Mouse (Mus musculus): ENCODE measurements around the gene Scin. TPM values are rescaled to one million over a fixed set of nuclear protein-coding genes. Genes with fewer than 3 reads are reported as not detected.

Gene Scin
- polyA plus RNA-seq, 1 experiment from 2014 or later = 0.59 TPM

GRCm38 (mm10) chr12:40016648-40017460 lies 117.2 kb downstream of the Scin start:
- Histone ChIP-seq H3K4me3 (peak overlapping the region; percentile 34), H3K27ac (replicated peaks) (peak overlapping the region; percentile 49), H3K4me1 (replicated peaks) (peaks cover 21% of the 10 kb centered on the region), H3K36me3 (no peaks in the 10 kb centered on the region), H3K9me3 (no peaks in the 10 kb centered on the region), H3K27me3 (no peaks in the 10 kb centered on the region), H3K4me2 (peak overlapping the region; percentile 61), H3K9ac (peak overlapping the region; percentile 67)
- 11% methylated on average over 19 of the region's 19 CpGs for WGBS
- ATAC-seq (ENCODE audit: low read depth) = peak; percentile 77

DNA sequence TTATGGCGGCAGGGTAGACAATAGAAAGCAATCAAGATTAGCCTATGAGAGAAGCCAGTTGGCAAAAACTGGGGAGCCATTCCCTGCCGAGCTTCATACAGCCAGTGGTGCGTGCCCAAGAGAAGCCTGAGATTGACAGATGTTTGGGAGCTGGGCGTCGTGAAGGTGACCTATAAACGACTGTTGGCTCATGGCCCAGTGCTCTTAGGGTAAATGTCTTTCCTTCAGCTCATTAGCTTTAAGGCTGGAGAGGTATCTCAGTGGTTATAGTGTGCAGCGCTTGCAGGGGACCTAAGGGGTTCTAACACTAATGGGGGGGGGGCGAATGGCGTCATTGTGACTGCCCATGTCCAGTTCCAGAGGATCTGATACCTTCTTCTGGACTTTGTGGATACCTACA lies 118.0 kb downstream of the Scin start:
- Histone ChIP-seq H3K9ac (no peak overlapping the region), H3K4me1 (replicated peaks) (peaks cover 21% of the 10 kb centered on the region), H3K4me2 (no peak overlapping the region), H3K27me3 (no peaks in the 10 kb centered on the region), H3K9me3 (no peaks in the 10 kb centered on the region), H3K4me3 (no peak overlapping the region), H3K27ac (replicated peaks) (peak overlapping the region; percentile 49; the same call in 1 of the 2 replicates), H3K36me3 (no peaks in the 10 kb centered on the region)
- WGBS = 56% methylated on average over 9 of the region's 9 CpGs
- peak; percentile 40; the same call in 1 of the 2 replicates for ATAC-seq (ENCODE audit: low read depth)

DNA sequence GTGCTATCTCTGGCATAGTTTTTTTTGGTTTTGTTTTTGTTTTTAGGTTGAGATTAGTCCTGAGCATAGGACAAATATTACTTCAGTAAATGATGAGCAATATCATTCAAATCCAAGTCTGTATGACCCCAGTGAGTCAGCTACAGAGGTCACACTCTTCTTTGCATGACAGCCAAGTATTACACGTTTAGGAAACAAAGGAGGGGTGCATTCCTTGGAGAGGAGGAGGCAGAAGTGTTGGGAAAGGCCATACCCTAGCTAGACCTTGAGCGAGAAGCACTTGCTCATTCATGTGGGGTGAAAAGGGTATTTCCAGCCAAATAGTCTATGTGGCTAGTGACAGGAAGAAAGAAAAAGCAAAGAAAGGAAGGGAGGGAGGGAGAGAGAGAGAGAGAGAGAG lies 124.2 kb downstream of the Scin start:
- no peaks in the 10 kb centered on the region for H3K9me3 ChIP-seq
- H3K9ac ChIP-seq = no peak overlapping the region
- 63% methylated on average over 2 of the region's 2 CpGs for WGBS
- no peak overlapping the region for H3K4me3 ChIP-seq
- H3K27ac ChIP-seq (replicated peaks) = no peak overlapping the region
- H3K36me3 ChIP-seq = no peaks in the 10 kb centered on the region
- no peaks in the 10 kb centered on the region for H3K4me1 ChIP-seq (replicated peaks)
- no peak overlapping the region for H3K4me2 ChIP-seq
- no peak for ATAC-seq (ENCODE audit: low read depth)
- H3K27me3 ChIP-seq = no peaks in the 10 kb centered on the region

Other genes with a start within 250 kb of the Scin start
- 153 and 155 TPM in 2 replicates for gene Arl4a, start 96.2 kb downstream of the Scin start, polyA plus RNA-seq (2015; fragmentation: Nextera tagmentation; extraction: Ambion mirVana)
- 0.15 TPM in 1 of 2 replicates, not detected in the other for gene Lsmem1, start 65.3 kb upstream of the Scin start, polyA plus RNA-seq (2015; fragmentation: Nextera tagmentation; extraction: Ambion mirVana)
- 153 and 166 TPM in 2 replicates for gene Ifrd1, start 114.3 kb upstream of the Scin start, polyA plus RNA-seq (2015; fragmentation: Nextera tagmentation; extraction: Ambion mirVana)